Mouse (Mus musculus): Measurements from ENCODE around the gene Pml. TPM values are rescaled to one million over a fixed set of nuclear protein-coding genes. Genes with fewer than 3 reads are reported as not detected.

Gene Pml
- total and polyA plus RNA-seq, 2 experiments from 2014 or later: 3.4 to 3.7 TPM

- H3K4me2 ChIP-seq (ENCODE audit: low read depth): no peak overlapping the region
- no peaks in the 10 kb centered on the region for H3K36me3 ChIP-seq (ENCODE audit: insufficient read depth)
- no peaks in the 10 kb centered on the region for H3K27me3 ChIP-seq (ENCODE audit: insufficient read depth, low read length)
- no peak overlapping the region for H3K9ac ChIP-seq
- no peak overlapping the region for H3K27ac ChIP-seq (ENCODE audit: low read depth, low read length)
- DNase-seq: no peak
- H3K9me3 ChIP-seq (ENCODE audit: low read length): no peaks in the 10 kb centered on the region
- H3K4me3 ChIP-seq (ENCODE audit: low read depth, low read length): no peak overlapping the region
- no peak for ATAC-seq
- 88% methylated on average over 2 of the region's 2 CpGs for WGBS
- peaks cover 14% of the 10 kb centered on the region; the same call in 1 of the 2 replicates for H3K4me1 ChIP-seq (ENCODE audit: insufficient read depth)
- TF ChIP-seq CTCF (IDR thresholded peaks at IDR 0.05; ENCODE audit: low read depth): no peak
These were observed 70.2 kb downstream of the Pml start for GRCm38 (mm10) chr9:58179390-58179789.

DNA sequence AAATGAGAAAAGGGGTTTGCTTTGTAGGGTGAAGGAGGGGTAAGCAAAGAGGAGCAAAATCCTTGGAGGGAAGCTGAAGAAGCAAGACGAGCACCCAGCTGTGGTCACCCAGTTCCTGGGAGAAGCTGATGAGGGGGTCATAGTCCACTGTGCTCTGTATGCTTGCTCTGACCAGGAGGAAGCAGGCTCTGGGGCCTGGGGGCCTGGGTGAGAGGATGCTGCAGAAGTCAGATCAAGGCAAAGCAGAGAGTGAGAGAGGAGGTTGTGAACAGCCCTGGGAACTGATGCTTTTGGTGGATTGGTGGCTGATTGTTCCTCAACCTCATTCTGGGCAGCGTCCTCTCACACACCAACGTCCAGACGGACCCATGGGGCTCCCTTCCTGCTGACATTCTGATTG is 72.4 kb downstream of the Pml start:
- Histone ChIP-seq H3K27me3 (ENCODE audit: insufficient read depth, low read length) (no peaks in the 10 kb centered on the region), H3K36me3 (ENCODE audit: insufficient read depth) (no peaks in the 10 kb centered on the region), H3K9me3 (ENCODE audit: low read length) (no peaks in the 10 kb centered on the region), H3K4me2 (ENCODE audit: low read depth) (no peak overlapping the region), H3K9ac (no peak overlapping the region), H3K4me1 (ENCODE audit: insufficient read depth) (peaks cover 13% of the 10 kb centered on the region; the same call in 1 of the 2 replicates), H3K27ac (ENCODE audit: low read depth, low read length) (0 out of 2 replicates have a peak overlapping the region, but pooled peaks have one; percentile 30), H3K4me3 (ENCODE audit: low read depth, low read length) (no peak overlapping the region)
- 42% methylated on average over 4 of the region's 4 CpGs for WGBS
- no peak for TF ChIP-seq CTCF (IDR thresholded peaks at IDR 0.05; ENCODE audit: low read depth)
- DNase-seq: no peak
- ATAC-seq: no peak

- 0 out of 2 replicates have a peak overlapping the region, but pooled peaks have one; percentile 18 for H3K9ac ChIP-seq
- H3K9me3 ChIP-seq (ENCODE audit: low read length): no peaks in the 10 kb centered on the region
- DNase-seq: peak; percentile 79
- ATAC-seq: peak; percentile 88
- H3K4me3 ChIP-seq (ENCODE audit: low read depth, low read length): no peak overlapping the region
- TF ChIP-seq CTCF (IDR thresholded peaks at IDR 0.05; ENCODE audit: low read depth): no peak
- no peaks in the 10 kb centered on the region for H3K27me3 ChIP-seq (ENCODE audit: insufficient read depth, low read length)
- H3K36me3 ChIP-seq (ENCODE audit: insufficient read depth): no peaks in the 10 kb centered on the region
- peak overlapping the region; percentile 73 for H3K27ac ChIP-seq (ENCODE audit: low read depth, low read length)
- no peak overlapping the region for H3K4me2 ChIP-seq (ENCODE audit: low read depth)
- H3K4me1 ChIP-seq (ENCODE audit: insufficient read depth): peaks cover 13% of the 10 kb centered on the region; the same call in 1 of the 2 replicates
- WGBS: 37% methylated on average over 5 of the region's 5 CpGs
These were observed 73.7 kb downstream of the Pml start for GRCm38 (mm10) chr9:58175745-58176487.

GRCm38 (mm10) chr9:58174818-58175251 is 74.8 kb downstream of the Pml start:
- Histone ChIP-seq H3K27me3 (ENCODE audit: insufficient read depth, low read length) (no peaks in the 10 kb centered on the region), H3K9ac (no peak overlapping the region), H3K36me3 (ENCODE audit: insufficient read depth) (no peaks in the 10 kb centered on the region), H3K4me1 (ENCODE audit: insufficient read depth) (peaks cover 13% of the 10 kb centered on the region; the same call in 1 of the 2 replicates), H3K9me3 (ENCODE audit: low read length) (no peaks in the 10 kb centered on the region), H3K27ac (ENCODE audit: low read depth, low read length) (peak overlapping the region; percentile 73; the same call in 1 of the 2 replicates), H3K4me2 (ENCODE audit: low read depth) (no peak overlapping the region), H3K4me3 (ENCODE audit: low read depth, low read length) (no peak overlapping the region)
- 15% methylated on average over 5 of the region's 5 CpGs for WGBS
- TF ChIP-seq CTCF (IDR thresholded peaks at IDR 0.05; ENCODE audit: low read depth): no peak
- no peak for DNase-seq
- ATAC-seq: peak; percentile 44

GRCm38 (mm10) chr9:58172863-58173262 is 76.7 kb downstream of the Pml start:
- no peak for TF ChIP-seq CTCF (IDR thresholded peaks at IDR 0.05; ENCODE audit: low read depth)
- Histone ChIP-seq H3K36me3 (ENCODE audit: insufficient read depth) (no peaks in the 10 kb centered on the region), H3K9me3 (ENCODE audit: low read length) (no peaks in the 10 kb centered on the region), H3K4me3 (ENCODE audit: low read depth, low read length) (no peak overlapping the region), H3K4me1 (ENCODE audit: insufficient read depth) (peaks cover 13% of the 10 kb centered on the region; the same call in 1 of the 2 replicates), H3K4me2 (ENCODE audit: low read depth) (no peak overlapping the region), H3K27ac (ENCODE audit: low read depth, low read length) (no peak overlapping the region), H3K27me3 (ENCODE audit: insufficient read depth, low read length) (no peaks in the 10 kb centered on the region), H3K9ac (no peak overlapping the region)
- 74% methylated on average over 2 of the region's 2 CpGs for WGBS
- no peak for ATAC-seq
- no peak for DNase-seq

GRCm38 (mm10) chr9:58169426-58169825 is 80.2 kb downstream of the Pml start:
- Histone ChIP-seq H3K9me3 (ENCODE audit: low read length) (0 out of 2 replicates have a peak, but pooled peaks cover 7% of the 10 kb centered on the region), H3K4me2 (ENCODE audit: low read depth) (no peak overlapping the region), H3K9ac (no peak overlapping the region), H3K36me3 (ENCODE audit: insufficient read depth) (no peaks in the 10 kb centered on the region), H3K4me3 (ENCODE audit: low read depth, low read length) (no peak overlapping the region), H3K27ac (ENCODE audit: low read depth, low read length) (no peak overlapping the region; the same call in 1 of the 2 replicates), H3K4me1 (ENCODE audit: insufficient read depth) (no peaks in the 10 kb centered on the region), H3K27me3 (ENCODE audit: insufficient read depth, low read length) (no peaks in the 10 kb centered on the region)
- 47% methylated on average over 6 of the region's 6 CpGs for WGBS
- no peak for TF ChIP-seq CTCF (IDR thresholded peaks at IDR 0.05; ENCODE audit: low read depth)
- DNase-seq (peak; percentile 59), ATAC-seq (peak; percentile 71)

DNA sequence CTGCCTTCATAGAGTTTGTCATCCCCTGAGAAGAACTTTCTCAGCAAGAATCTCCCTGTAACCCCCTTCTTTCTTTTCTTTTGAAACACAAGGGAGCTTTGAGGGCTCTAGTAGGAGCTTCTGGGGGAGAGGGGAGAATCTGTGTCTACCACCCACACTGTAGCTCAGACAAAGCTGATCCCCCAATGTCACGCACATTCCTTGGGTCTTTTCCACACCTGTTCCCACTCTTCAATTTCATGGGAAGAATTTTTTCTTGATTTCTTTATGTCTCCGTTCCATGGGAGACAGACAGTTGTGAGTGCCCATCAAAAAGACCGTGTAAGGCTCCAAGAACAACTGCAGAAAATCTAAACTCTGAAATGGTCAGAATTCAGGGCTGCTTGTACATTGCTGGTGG is 80.7 kb downstream of the Pml start:
- no peak for ATAC-seq
- 60% methylated on average over 3 of the region's 3 CpGs for WGBS
- Histone ChIP-seq H3K4me1 (ENCODE audit: insufficient read depth) (no peaks in the 10 kb centered on the region), H3K27me3 (ENCODE audit: insufficient read depth, low read length) (no peaks in the 10 kb centered on the region), H3K27ac (ENCODE audit: low read depth, low read length) (no peak overlapping the region), H3K9me3 (ENCODE audit: low read length) (0 out of 2 replicates have a peak, but pooled peaks cover 7% of the 10 kb centered on the region), H3K4me3 (ENCODE audit: low read depth, low read length) (no peak overlapping the region), H3K36me3 (ENCODE audit: insufficient read depth) (no peaks in the 10 kb centered on the region), H3K4me2 (ENCODE audit: low read depth) (no peak overlapping the region), H3K9ac (no peak overlapping the region)
- no peak for TF ChIP-seq CTCF (IDR thresholded peaks at IDR 0.05; ENCODE audit: low read depth)
- DNase-seq: no peak

Small RNA genes within 50 kb of the gene (microRNA-seq; reads per million reads assigned to microRNA genes)
- gene Mir6385: 0 reads per million in 2 experiments

Other genes starting within 250 kb of the Pml start
- gene Cyp11a1, start 243.4 kb downstream of the Pml start, total RNA-seq (2014; rRNA removed): 0.29 and 1.2 TPM in 2 replicates
- gene Cyp11a1, start 243.4 kb downstream of the Pml start, polyA plus RNA-seq (2015; fragmentation: Nextera tagmentation; extraction: Ambion mirVana): 0.77 and 0.88 TPM in 2 replicates
- 13.9 and 16.2 TPM in 2 replicates for gene Stra6, start 186.0 kb downstream of the Pml start, total RNA-seq (2014; rRNA removed)
- gene Stra6, start 186.0 kb downstream of the Pml start, polyA plus RNA-seq (2015; fragmentation: Nextera tagmentation; extraction: Ambion mirVana): 9.6 and 11.0 TPM in 2 replicates
- 0.38 and 3.0 TPM in 2 replicates for gene Ccdc33, start 131.0 kb downstream of the Pml start, total RNA-seq (2014; rRNA removed)
- 1.1 and 1.5 TPM in 2 replicates for gene Ccdc33, start 131.0 kb downstream of the Pml start, polyA plus RNA-seq (2015; fragmentation: Nextera tagmentation; extraction: Ambion mirVana)
- gene Islr, start 45.5 kb downstream of the Pml start, total RNA-seq (2014; rRNA removed): 31.0 and 45.8 TPM in 2 replicates
- gene Islr, start 45.5 kb downstream of the Pml start, polyA plus RNA-seq (2015; fragmentation: Nextera tagmentation; extraction: Ambion mirVana): 27.4 and 32.2 TPM in 2 replicates
- gene Islr2, start 45.5 kb downstream of the Pml start, total RNA-seq (2014; rRNA removed): 612 and 779 TPM in 2 replicates
- gene Islr2, start 45.5 kb downstream of the Pml start, polyA plus RNA-seq (2015; fragmentation: Nextera tagmentation; extraction: Ambion mirVana): 54.0 and 58.3 TPM in 2 replicates
- gene Stoml1, start 3.4 kb upstream of the Pml start, total RNA-seq (2014; rRNA removed): 148 and 149 TPM in 2 replicates
- gene Stoml1, start 3.4 kb upstream of the Pml start, polyA plus RNA-seq (2015; fragmentation: Nextera tagmentation; extraction: Ambion mirVana): 142 and 144 TPM in 2 replicates
- 6.0 and 9.4 TPM in 2 replicates for gene Loxl1, start 63.4 kb upstream of the Pml start, total RNA-seq (2014; rRNA removed)
- 8.0 and 9.6 TPM in 2 replicates for gene Loxl1, start 63.4 kb upstream of the Pml start, polyA plus RNA-seq (2015; fragmentation: Nextera tagmentation; extraction: Ambion mirVana)
- not detected in 2 replicates for gene Tbc1d21, start 120.7 kb upstream of the Pml start, total RNA-seq (2014; rRNA removed)
- not detected in 2 replicates for gene Tbc1d21, start 120.7 kb upstream of the Pml start, polyA plus RNA-seq (2015; fragmentation: Nextera tagmentation; extraction: Ambion mirVana)
- gene Insyn1, start 238.8 kb upstream of the Pml start, total RNA-seq (2014; rRNA removed): 65.3 and 71.5 TPM in 2 replicates
- gene Insyn1, start 238.8 kb upstream of the Pml start, polyA plus RNA-seq (2015; fragmentation: Nextera tagmentation; extraction: Ambion mirVana): 6.0 TPM in 2 replicates

Data from forebrain, postnatal 0 days (tissue).